Mouse (Mus musculus) liver, embryonic 11.5 days (tissue): ENCODE data around the gene Tsc1. TPM values are rescaled to one million over a fixed set of nuclear protein-coding genes. Genes with fewer than 3 reads are reported as not detected.

Experiments
- ATAC-seq: fragments of 200-750 bp; cut with Nextera tagmentation; replicated peaks from 2 replicates; pipeline ENCODE4 v1.8.0; 2017; ENCODE audit warnings: moderate number of reproducible peaks, mild to moderate bottlenecking, moderate TSS enrichment, moderate library complexity; ENCODE audit not compliant: low FRiP score
- DNase-seq: peaks from one replicate; pipeline ENCODE4 v3.0.0-alpha.2; 2017; ENCODE audit warnings: low spot score
- H3K27ac ChIP-seq: fragments of 300-500 bp; sonication (generic); 2 replicates; pipeline ENCODE4 v1.5.1; 2014; ENCODE audit warnings: mild to moderate bottlenecking, low read depth, low read length, control low read depth
- H3K27me3 ChIP-seq: fragments of 300-500 bp; sonication (generic); replicated peaks from 2 replicates; pipeline ENCODE4 v1.6.1; 2014; ENCODE audit warnings: low read length, mixed read lengths; ENCODE audit not compliant: control insufficient read depth, insufficient read depth
- H3K36me3 ChIP-seq: fragments of 300-500 bp; sonication (generic); 2 replicates; pipeline ENCODE4 v1.6.1; 2014; ENCODE audit warnings: mild to moderate bottlenecking, low read length, moderate library complexity, mixed read lengths; ENCODE audit not compliant: control insufficient read depth, insufficient read depth
- H3K4me1 ChIP-seq: fragments of 300-500 bp; sonication (generic); replicated peaks from 2 replicates; pipeline ENCODE4 v1.6.1; 2014; ENCODE audit warnings: low read length, mixed read lengths; ENCODE audit not compliant: control insufficient read depth, insufficient read depth
- H3K4me2 ChIP-seq: fragments of 300-500 bp; sonication (generic); 2 replicates; pipeline ENCODE4 v1.6.1; 2014; ENCODE audit warnings: mild to moderate bottlenecking, control low read depth, moderate library complexity
- H3K4me3 ChIP-seq: fragments of 300-500 bp; sonication (generic); 2 replicates; pipeline ENCODE4 v1.5.1; 2014; ENCODE audit warnings: low read depth, low read length, control low read depth
- H3K9ac ChIP-seq: fragments of 300-500 bp; sonication (generic); 2 replicates; pipeline ENCODE4 v1.6.1; 2014; ENCODE audit warnings: low read depth, low read length, control low read depth
- H3K9me3 ChIP-seq: fragments of 300-500 bp; sonication (generic); 2 replicates; pipeline ENCODE4 v1.6.1; 2016; ENCODE audit warnings: low read length, inconsistent platforms, mixed read lengths; ENCODE audit not compliant: control insufficient read depth
- WGBS: fragments of 180-500 bp; shearing (Covaris S2); extraction: QIAGEN DNeasy Blood & Tissue Kit; methylation state at CpG from one replicate; pipeline ENCODE4 v1.1.7; 2014; 5-methylcytosine and 5-hydroxymethylcytosine counted together
- polyA plus RNA-seq: library from polyadenylated mRNA; unstranded; fragments of >200 nt; fragmentation: Nextera tagmentation; extraction: Ambion mirVana; gene quantifications from 2 replicates; pipeline ENCODE4 v1.2.1, GENCODE M21; 2014

The Tsc1 gene
- polyA plus RNA-seq, 1 experiment from 2014 or later = 20.7 TPM

- Histone ChIP-seq H3K4me3 (no peak overlapping the region), H3K36me3 (no peaks in the 10 kb centered on the region), H3K4me2 (no peak overlapping the region), H3K27me3 (no peaks in the 10 kb centered on the region), H3K4me1 (peaks cover 23% of the 10 kb centered on the region), H3K9me3 (no peaks in the 10 kb centered on the region), H3K27ac (no peak overlapping the region), H3K9ac (no peak overlapping the region)
- ATAC-seq = no peak
- DNase-seq = no peak
- 47% methylated on average over 6 of the region's 6 CpGs for WGBS
Measured at GRCm38 (mm10) chr2:28706787-28707186, 65.8 kb downstream of the Tsc1 start.

- no peaks in the 10 kb centered on the region for H3K4me1 ChIP-seq
- H3K9ac ChIP-seq = no peak overlapping the region
- DNase-seq (no peak), ATAC-seq (no peak)
- H3K36me3 ChIP-seq = no peaks in the 10 kb centered on the region
- no peak overlapping the region for H3K4me3 ChIP-seq
- H3K9me3 ChIP-seq = no peaks in the 10 kb centered on the region
- no peak overlapping the region for H3K4me2 ChIP-seq
- H3K27me3 ChIP-seq = no peaks in the 10 kb centered on the region
- no peak overlapping the region for H3K27ac ChIP-seq
- WGBS = 85% methylated on average over 8 of the region's 8 CpGs
Measured at GRCm38 (mm10) chr2:28713036-28713435, 72.0 kb downstream of the Tsc1 start.

GRCm38 (mm10) chr2:28722419-28722818 is 81.4 kb downstream of the Tsc1 start:
- Histone ChIP-seq H3K4me1 (no peaks in the 10 kb centered on the region), H3K36me3 (no peaks in the 10 kb centered on the region), H3K4me2 (no peak overlapping the region), H3K9ac (no peak overlapping the region), H3K27ac (no peak overlapping the region), H3K9me3 (no peaks in the 10 kb centered on the region), H3K27me3 (no peaks in the 10 kb centered on the region), H3K4me3 (no peak overlapping the region)
- ATAC-seq (no peak), DNase-seq (no peak)
- 88% methylated on average over 8 of the region's 8 CpGs for whole genome bisulfite sequencing

- DNase-seq (no peak), ATAC-seq (no peak)
- H3K4me2 ChIP-seq = no peak overlapping the region
- H3K27me3 ChIP-seq = no peaks in the 10 kb centered on the region
- WGBS = 60% methylated on average over 9 of the region's 9 CpGs
- no peak overlapping the region for H3K27ac ChIP-seq
- no peak overlapping the region for H3K4me3 ChIP-seq
- 0 out of 2 replicates have a peak, but pooled peaks cover 2% of the 10 kb centered on the region for H3K4me1 ChIP-seq
- H3K9me3 ChIP-seq = no peaks in the 10 kb centered on the region
- no peak overlapping the region for H3K9ac ChIP-seq
- no peaks in the 10 kb centered on the region for H3K36me3 ChIP-seq
Measured at GRCm38 (mm10) chr2:28723912-28724311, 82.9 kb downstream of the Tsc1 start.

- H3K4me2 ChIP-seq = no peak overlapping the region
- H3K4me1 ChIP-seq = 0 out of 2 replicates have a peak, but pooled peaks cover 2% of the 10 kb centered on the region
- DNase-seq (no peak), ATAC-seq (no peak)
- WGBS = 54% methylated on average over 16 of the region's 16 CpGs
- H3K9me3 ChIP-seq = no peaks in the 10 kb centered on the region
- no peaks in the 10 kb centered on the region for H3K36me3 ChIP-seq
- H3K4me3 ChIP-seq = no peak overlapping the region
- H3K27me3 ChIP-seq = no peaks in the 10 kb centered on the region
- no peak overlapping the region for H3K9ac ChIP-seq
- H3K27ac ChIP-seq = no peak overlapping the region
Measured at GRCm38 (mm10) chr2:28727786-28728404, 86.9 kb downstream of the Tsc1 start.

GRCm38 (mm10) chr2:28730676-28731075 is 89.6 kb downstream of the Tsc1 start:
- H3K27me3 ChIP-seq = no peaks in the 10 kb centered on the region
- no peak for ATAC-seq
- no peak overlapping the region for H3K27ac ChIP-seq
- no peak overlapping the region for H3K4me2 ChIP-seq
- 0 out of 2 replicates have a peak, but pooled peaks cover 2% of the 10 kb centered on the region for H3K4me1 ChIP-seq
- H3K4me3 ChIP-seq = no peak overlapping the region
- no peak overlapping the region for H3K9ac ChIP-seq
- H3K9me3 ChIP-seq = no peaks in the 10 kb centered on the region
- DNase-seq = no peak
- H3K36me3 ChIP-seq = no peaks in the 10 kb centered on the region

- no peak for DNase-seq
- ATAC-seq = no peak
- Histone ChIP-seq H3K4me1 (no peaks in the 10 kb centered on the region), H3K4me2 (no peak overlapping the region), H3K27ac (no peak overlapping the region), H3K36me3 (no peaks in the 10 kb centered on the region), H3K27me3 (peaks cover 4% of the 10 kb centered on the region; the same call in 1 of the 2 replicates), H3K4me3 (no peak overlapping the region), H3K9me3 (no peaks in the 10 kb centered on the region), H3K9ac (no peak overlapping the region)
- 88% methylated on average over 5 of the region's 5 CpGs for WGBS
Measured at GRCm38 (mm10) chr2:28737112-28737511, 96.1 kb downstream of the Tsc1 start.

- no peak for ATAC-seq
- H3K4me2 ChIP-seq = no peak overlapping the region
- 82% methylated on average over 5 of the region's 5 CpGs for WGBS
Measured at GRCm38 (mm10) chr2:28740159-28740558, 99.1 kb downstream of the Tsc1 start.

More at GRCm38 (mm10) chr2:28740159-28740558, 99.1 kb downstream of the Tsc1 start:
- no peak overlapping the region for H3K9ac ChIP-seq
- no peak for DNase-seq
- H3K4me3 ChIP-seq = no peak overlapping the region
- no peak overlapping the region for H3K27ac ChIP-seq
- no peaks in the 10 kb centered on the region for H3K4me1 ChIP-seq
- H3K9me3 ChIP-seq = no peaks in the 10 kb centered on the region
- no peaks in the 10 kb centered on the region for H3K36me3 ChIP-seq
- H3K27me3 ChIP-seq = peaks cover 4% of the 10 kb centered on the region; the same call in 1 of the 2 replicates
